Mouse (Mus musculus) MEL (cell line): ENCODE results near the gene Pafah2. TPM values are rescaled to one million over a fixed set of nuclear protein-coding genes. Genes with fewer than 3 reads are reported as not detected.

Experiments
- DNase-seq: peaks from one replicate; pipeline ENCODE4 v3.0.0; 2011; ENCODE audit warnings: low read depth, low spot score
- H3K27ac ChIP-seq: 2 replicates; pipeline ENCODE4 v1.5.1; 2012; ENCODE audit warnings: low read depth, mild to moderate bottlenecking, control low read depth, low read length, moderate library complexity; ENCODE audit not compliant: control insufficient read depth
- H3K27me3 ChIP-seq, 2 experiments: fragments of 150-350 bp in 1 of 2; sonication (generic) in 1 of 2; 2 replicates each; pipeline ENCODE4 v1.6.1; 2012; ENCODE audit warnings: low read length in 2 of 2, mild to moderate bottlenecking in 2 of 2, improper control_type of control experiment in 1 of 2, moderate library complexity in 1 of 2; ENCODE audit not compliant: insufficient read depth in 2 of 2, control insufficient read depth in 1 of 2
- H3K36me3 ChIP-seq, 2 experiments: 2 replicates each; pipeline ENCODE4 v1.6.1; 2012 to 2014; ENCODE audit warnings: low read length in 2 of 2, improper control_type of control experiment in 1 of 2, inconsistent platforms in 1 of 2, mild to moderate bottlenecking in 1 of 2; ENCODE audit not compliant: insufficient read depth in 2 of 2, control insufficient read depth in 1 of 2
- H3K4me1 ChIP-seq, 2 experiments: fragments of 150-350 bp in 1 of 2; sonication (generic) in 1 of 2; 2 replicates each; pipeline ENCODE4 v1.6.1; 2012; ENCODE audit warnings: low read length in 2 of 2, improper control_type of control experiment in 1 of 2, mild to moderate bottlenecking in 1 of 2; ENCODE audit not compliant: insufficient read depth in 2 of 2, control insufficient read depth in 1 of 2
- H3K4me3 ChIP-seq, 2 experiments: fragments of 150-350 bp in 1 of 2; sonication (generic) in 1 of 2; 2 replicates each; pipeline ENCODE4 v1.5.1; 2012; ENCODE audit warnings: low read depth in 2 of 2, low read length in 2 of 2, mild to moderate bottlenecking in 2 of 2, moderate library complexity in 2 of 2, control low read depth in 1 of 2, improper control_type of control experiment in 1 of 2; ENCODE audit not compliant: control insufficient read depth in 1 of 2, insufficient read depth in 1 of 2
- H3K79me2 ChIP-seq: 2 replicates; pipeline ENCODE4 v1.6.1; 2012; ENCODE audit warnings: mild to moderate bottlenecking, low read length, moderate library complexity; ENCODE audit not compliant: control insufficient read depth, poor library complexity, insufficient read depth
- H3K9ac ChIP-seq: 2 replicates; pipeline ENCODE4 v1.6.1; 2012; ENCODE audit warnings: low read depth, mild to moderate bottlenecking, control low read depth, low read length, moderate library complexity; ENCODE audit not compliant: control insufficient read depth, poor library complexity, severe bottlenecking
- H3K9me3 ChIP-seq: fragments of 150-350 bp; sonication (generic); replicated peaks from 2 replicates; pipeline ENCODE4 v1.6.1; 2012; ENCODE audit warnings: mild to moderate bottlenecking, low read length, improper control_type of control experiment, moderate library complexity; ENCODE audit not compliant: insufficient read depth
- CHD2 ChIP-seq: IDR thresholded peaks from 2 replicates; pipeline ENCODE4 v1.6.1; 2011; ENCODE audit warnings: low read length, improper control_type of control experiment
- CTCF ChIP-seq, 3 experiments: IDR thresholded peaks in 2 of 3; conservative IDR thresholded peaks in 1 of 3; 2 replicates each; pipeline ENCODE4 v1.5.1; 2011 to 2012; ENCODE audit warnings: low read length in 3 of 3, low read depth in 2 of 3, mild to moderate bottlenecking in 2 of 3, improper control_type of control experiment in 1 of 3, inconsistent platforms in 1 of 3, mixed read lengths in 1 of 3, moderate library complexity in 1 of 3; ENCODE audit not compliant: control insufficient read depth in 1 of 3, insufficient read depth in 1 of 3, poor library complexity in 1 of 3, severe bottlenecking in 1 of 3
- E2F4 ChIP-seq: IDR thresholded peaks from 2 replicates; pipeline ENCODE4 v1.6.1; 2011; ENCODE audit warnings: low read depth, low read length, improper control_type of control experiment, borderline replicate concordance
- ETS1 ChIP-seq: IDR thresholded peaks from 2 replicates; pipeline ENCODE4 v1.6.1; 2012; ENCODE audit warnings: low read depth, mild to moderate bottlenecking, inconsistent platforms, low read length, improper control_type of control experiment, moderate library complexity
- GATA1 ChIP-seq: IDR thresholded peaks from 2 replicates; pipeline ENCODE4 v1.6.1; 2011; ENCODE audit warnings: low read depth, low read length, improper control_type of control experiment
- MAFK ChIP-seq: IDR thresholded peaks from 2 replicates; pipeline ENCODE4 v1.6.1; 2011; ENCODE audit warnings: low read depth, mild to moderate bottlenecking, low read length, improper control_type of control experiment, borderline replicate concordance
- MAX ChIP-seq: IDR thresholded peaks from 2 replicates; pipeline ENCODE4 v1.6.1; 2011; ENCODE audit warnings: low read length, improper control_type of control experiment
- MAZ ChIP-seq: IDR thresholded peaks from 2 replicates; pipeline ENCODE4 v1.6.1; 2012; ENCODE audit warnings: low read depth, mild to moderate bottlenecking, inconsistent platforms, low read length, improper control_type of control experiment
- MEF2A ChIP-seq: IDR thresholded peaks from 2 replicates; pipeline ENCODE4 v1.6.1; 2014; ENCODE audit warnings: low read depth, mild to moderate bottlenecking, inconsistent platforms, low read length, improper control_type of control experiment; ENCODE audit not compliant: poor library complexity, insufficient replicate concordance, severe bottlenecking; ENCODE audit errors: extremely low read depth
- MXI1 ChIP-seq: IDR thresholded peaks from 2 replicates; pipeline ENCODE4 v1.6.1; 2011; ENCODE audit warnings: mild to moderate bottlenecking, low read depth, low read length, improper control_type of control experiment
- MYB ChIP-seq: IDR thresholded peaks from 2 replicates; pipeline ENCODE4 v1.6.1; 2011; ENCODE audit warnings: mild to moderate bottlenecking, low read depth, low read length, improper control_type of control experiment
- MYC ChIP-seq: IDR thresholded peaks from 2 replicates; pipeline ENCODE4 v1.6.1; 2011; ENCODE audit warnings: low read depth, mild to moderate bottlenecking, low read length, improper control_type of control experiment, moderate library complexity
- NRF1 ChIP-seq: IDR thresholded peaks from 2 replicates; pipeline ENCODE4 v1.6.1; 2014; ENCODE audit warnings: low read depth, mild to moderate bottlenecking, inconsistent platforms, low read length, improper control_type of control experiment, moderate library complexity; ENCODE audit not compliant: poor library complexity, insufficient read depth, severe bottlenecking
- POLR2AphosphoS2 ChIP-seq: IDR thresholded peaks from 2 replicates; pipeline ENCODE4 v1.6.1; 2011; ENCODE audit warnings: low read length, improper control_type of control experiment
- POLR2AphosphoS5 ChIP-seq: IDR thresholded peaks from 2 replicates; pipeline ENCODE4 v1.6.1; 2012; ENCODE audit warnings: low read depth, borderline replicate concordance, mild to moderate bottlenecking, inconsistent platforms, low read length, moderate library complexity, mixed read lengths
- RCOR1 ChIP-seq: IDR thresholded peaks from 2 replicates; pipeline ENCODE4 v1.6.1; 2012; ENCODE audit warnings: low read depth, mild to moderate bottlenecking, inconsistent platforms, low read length, improper control_type of control experiment
- SMC3 ChIP-seq: IDR thresholded peaks from 2 replicates; pipeline ENCODE4 v1.6.1; 2011; ENCODE audit warnings: low read depth, low read length, improper control_type of control experiment
- TAL1 ChIP-seq: IDR thresholded peaks from 2 replicates; pipeline ENCODE4 v1.6.1; 2012; ENCODE audit warnings: mild to moderate bottlenecking, inconsistent platforms, low read length, moderate library complexity, mixed read lengths
- TBP ChIP-seq: IDR thresholded peaks from 2 replicates; pipeline ENCODE4 v1.8.0; 2011; ENCODE audit warnings: low read depth, low read length, improper control_type of control experiment
- USF2 ChIP-seq, 2 experiments: IDR thresholded peaks; 2 replicates each; pipeline ENCODE4 v1.6.1; 2011 to 2012; ENCODE audit warnings: improper control_type of control experiment in 2 of 2, low read length in 2 of 2, borderline replicate concordance in 1 of 2, inconsistent platforms in 1 of 2, low read depth in 1 of 2, mild to moderate bottlenecking in 1 of 2; ENCODE audit not compliant: insufficient read depth in 1 of 2
- ZC3H11A ChIP-seq: IDR thresholded peaks from 2 replicates; pipeline ENCODE4 v1.6.1; 2012; ENCODE audit warnings: low read depth, mild to moderate bottlenecking, inconsistent platforms, low read length, improper control_type of control experiment
- ZNF384 ChIP-seq: IDR thresholded peaks from 2 replicates; pipeline ENCODE4 v1.6.1; 2012; ENCODE audit warnings: low read depth, mild to moderate bottlenecking, inconsistent platforms, low read length, improper control_type of control experiment
- polyA plus RNA-seq, 2 experiments: library from polyadenylated mRNA; stranded (reverse) in 1 of 2; unstranded in 1 of 2; fragments of >175 nt in 1 of 2; fragments of >200 nt in 1 of 2; gene quantifications; 2 replicates each; pipeline versions ENCODE4 v1.2.1 to v1.2.4; 2012; ENCODE audit warnings: low replicate concordance in 2 of 2, low read depth in 1 of 2; ENCODE audit not compliant: insufficient read length in 2 of 2, insufficient read depth in 1 of 2, missing spikeins in 1 of 2
- total RNA-seq: library from RNA; depleted of rRNA; stranded (reverse); fragments of 300-350 nt; gene quantifications from 2 replicates; pipeline ENCODE4 v1.2.3, GENCODE M21; 2012

Gene Pafah2
- total and polyA plus RNA-seq, 3 experiments, result 6.0 to 10.6 TPM; not detected in 1

- Histone ChIP-seq H3K27ac (no peak overlapping the region), H3K27me3 (no peaks in the 10 kb centered on the region; a peak in 1 of 4 replicates), H3K79me2 (no peaks in the 10 kb centered on the region), H3K4me3 (no peak overlapping the region), H3K9me3 (no peaks in the 10 kb centered on the region), H3K36me3 (peaks cover 0 to 13% of the 10 kb centered on the region in 2 experiments; a peak in 2 of 4 replicates), H3K9ac (no peak overlapping the region), H3K4me1 (peaks cover 0 to 18% of the 10 kb centered on the region in 2 experiments; a peak in 3 of 4 replicates)
- no peak for DNase-seq
- TF ChIP-seq GATA1 (no peak), CHD2 (no peak), MXI1 (no peak), CTCF (IDR thresholded peaks at IDR 0.05 in 2 of 3, conservative IDR thresholded peaks at IDR 0.05 in 1 of 3; ENCODE audit: control insufficient read depth in 1 of 3, insufficient read depth in 1 of 3, low read depth in 2 of 3, low read length in 3 of 3, poor library complexity in 1 of 3, severe bottlenecking in 1 of 3) (no peak), USF2 (IDR thresholded peaks at IDR 0.05; ENCODE audit: borderline replicate concordance in 1 of 2, insufficient read depth in 1 of 2, low read depth in 1 of 2, low read length in 2 of 2) (no peak), MAX (no peak), ETS1 (no peak), SMC3 (no peak), ZNF384 (no peak), MEF2A (no peak), POLR2AphosphoS5 (no peak), TAL1 (no peak), MYC (no peak), NRF1 (no peak), E2F4 (no peak), TBP (no peak), POLR2AphosphoS2 (no peak), MAZ (no peak), RCOR1 (no peak)
Observed at GRCm38 (mm10) chr4:134442216-134442615, 46.1 kb downstream of the Pafah2 start.

- Histone ChIP-seq H3K9me3 (no peaks in the 10 kb centered on the region), H3K4me3 (no peak overlapping the region), H3K79me2 (no peaks in the 10 kb centered on the region), H3K4me1 (peaks cover 0 to 18% of the 10 kb centered on the region in 2 experiments; a peak in 3 of 4 replicates), H3K36me3 (peaks cover 0 to 13% of the 10 kb centered on the region in 2 experiments; a peak in 2 of 4 replicates), H3K27me3 (no peaks in the 10 kb centered on the region; a peak in 3 of 4 replicates)
- DNase-seq, result no peak
- TF ChIP-seq MAFK (no peak), MEF2A (no peak), MXI1 (no peak), POLR2AphosphoS2 (no peak), CTCF (IDR thresholded peaks at IDR 0.05 in 2 of 3, conservative IDR thresholded peaks at IDR 0.05 in 1 of 3; ENCODE audit: control insufficient read depth in 1 of 3, insufficient read depth in 1 of 3, low read depth in 2 of 3, low read length in 3 of 3, poor library complexity in 1 of 3, severe bottlenecking in 1 of 3) (no peak), ZC3H11A (no peak), TBP (no peak), SMC3 (no peak), MYB (no peak)
- TF ChIP-seq, all 39 proteins: peak for 0
- H3K27ac ChIP-seq, result no peak overlapping the region
- H3K9ac ChIP-seq, result no peak overlapping the region
Observed at GRCm38 (mm10) chr4:134443589-134443988, 47.5 kb downstream of the Pafah2 start.
